Mouse (Mus musculus): ENCODE results near the gene Dhx32. TPM values are rescaled to one million over a fixed set of nuclear protein-coding genes. Genes with fewer than 3 reads are reported as not detected.

Dhx32 gene
- total and polyA plus RNA-seq, 3 experiments: 25.6 to 27.1 TPM; not detected in 1

DNA sequence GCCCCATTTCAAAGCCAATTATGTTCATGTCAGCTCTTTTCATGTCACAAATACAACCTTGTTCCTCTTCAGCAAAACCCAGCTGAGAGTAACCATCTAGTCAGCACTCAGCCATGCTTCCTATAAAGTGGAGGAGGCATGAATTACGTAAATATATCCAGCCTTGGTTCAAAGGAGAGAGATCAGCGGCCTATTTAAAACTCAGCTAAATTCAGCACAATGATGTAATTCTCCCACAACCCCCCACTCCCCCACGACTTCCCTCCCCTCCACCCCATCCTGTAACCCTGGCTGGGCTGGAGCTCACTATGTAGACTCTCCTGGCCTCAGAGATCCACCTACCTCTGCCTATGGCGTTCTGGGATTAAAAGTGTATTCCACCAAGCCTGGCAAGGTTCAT, 37.8 kb downstream of the Dhx32 start:
- H3K4me1 ChIP-seq (ENCODE audit: control insufficient read depth in 1 of 2, insufficient read depth in 2 of 2, low read length in 2 of 2): no peaks in the 10 kb centered on the region
- no peak for DNase-seq (ENCODE audit: low read depth, low spot score)
- no peak overlapping the region for H3K9ac ChIP-seq (ENCODE audit: control insufficient read depth, low read depth, low read length, poor library complexity, severe bottlenecking)
- no peak for TF ChIP-seq POLR2AphosphoS5 (IDR thresholded peaks at IDR 0.05; ENCODE audit: borderline replicate concordance, low read depth, low read length)
- no peak for TF ChIP-seq ETS1 (IDR thresholded peaks at IDR 0.05; ENCODE audit: low read depth, low read length)
- no peak for TF ChIP-seq ZNF384 (IDR thresholded peaks at IDR 0.05; ENCODE audit: low read depth, low read length)
- no peak for TF ChIP-seq ELF1 (IDR thresholded peaks at IDR 0.05; ENCODE audit: low read depth, low read length)
- TF ChIP-seq MAZ (IDR thresholded peaks at IDR 0.05; ENCODE audit: low read depth, low read length): no peak
- TF ChIP-seq E2F4 (IDR thresholded peaks at IDR 0.05; ENCODE audit: borderline replicate concordance, low read depth, low read length): no peak
- no peak for TF ChIP-seq GABPA (IDR thresholded peaks at IDR 0.05; ENCODE audit: low read depth, low read length)
- no peak for TF ChIP-seq KAT2A (conservative IDR thresholded peaks at IDR 0.05; ENCODE audit: low read depth, low read length)
- TF ChIP-seq CHD2 (IDR thresholded peaks at IDR 0.05; ENCODE audit: low read length): no peak
- no peak for TF ChIP-seq CHD1 (IDR thresholded peaks at IDR 0.05; ENCODE audit: low read depth, low read length)
- no peak for TF ChIP-seq USF2 (IDR thresholded peaks at IDR 0.05; ENCODE audit: borderline replicate concordance in 1 of 2, insufficient read depth in 1 of 2, low read depth in 1 of 2, low read length in 2 of 2)
- TF ChIP-seq MXI1 (IDR thresholded peaks at IDR 0.05; ENCODE audit: low read depth, low read length): no peak
- no peak for TF ChIP-seq MAX (IDR thresholded peaks at IDR 0.05; ENCODE audit: low read length)
- TF ChIP-seq MYB (IDR thresholded peaks at IDR 0.05; ENCODE audit: low read depth, low read length): no peak
- no peak overlapping the region for H3K27ac ChIP-seq (ENCODE audit: control insufficient read depth, low read depth, low read length)
- H3K27me3 ChIP-seq (ENCODE audit: control insufficient read depth in 1 of 2, insufficient read depth in 2 of 2, low read length in 2 of 2): no peaks in the 10 kb centered on the region
- no peaks in the 10 kb centered on the region for H3K9me3 ChIP-seq (replicated peaks; ENCODE audit: insufficient read depth, low read length)
- H3K79me2 ChIP-seq (ENCODE audit: control insufficient read depth, insufficient read depth, low read length, poor library complexity): no peaks in the 10 kb centered on the region
- H3K4me3 ChIP-seq (ENCODE audit: control insufficient read depth in 1 of 2, insufficient read depth in 1 of 2, low read depth in 2 of 2, low read length in 2 of 2): no peak overlapping the region
- H3K36me3 ChIP-seq (ENCODE audit: control insufficient read depth in 1 of 2, insufficient read depth in 2 of 2, low read length in 2 of 2): peaks cover 0 to 3% of the 10 kb centered on the region in 2 experiments; a peak in 2 of 4 replicates

DNA sequence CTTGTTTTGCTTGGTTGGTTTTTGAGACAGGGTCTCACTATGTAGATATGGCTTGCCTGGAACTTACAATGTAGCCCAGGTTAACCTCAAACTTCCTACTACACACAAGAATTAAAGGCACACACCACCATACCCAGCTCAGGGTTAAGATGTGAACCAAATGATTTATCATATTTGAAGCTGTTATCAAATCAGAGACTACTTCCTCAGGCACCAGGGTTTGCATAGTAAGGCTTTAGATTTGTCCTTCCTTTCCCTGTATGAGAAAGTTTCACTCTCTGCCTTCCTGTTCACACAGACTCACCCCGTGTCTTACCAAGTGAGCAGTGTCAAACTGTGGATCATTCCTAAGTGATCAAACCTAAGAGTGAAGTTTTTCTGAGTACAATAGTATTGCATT, 38.3 kb downstream of the Dhx32 start:
- Histone ChIP-seq H3K9ac (ENCODE audit: control insufficient read depth, low read depth, low read length, poor library complexity, severe bottlenecking) (no peak overlapping the region), H3K79me2 (ENCODE audit: control insufficient read depth, insufficient read depth, low read length, poor library complexity) (no peaks in the 10 kb centered on the region), H3K9me3 (replicated peaks; ENCODE audit: insufficient read depth, low read length) (no peaks in the 10 kb centered on the region), H3K27me3 (ENCODE audit: control insufficient read depth in 1 of 2, insufficient read depth in 2 of 2, low read length in 2 of 2) (no peaks in the 10 kb centered on the region), H3K4me3 (ENCODE audit: control insufficient read depth in 1 of 2, insufficient read depth in 1 of 2, low read depth in 2 of 2, low read length in 2 of 2) (no peak overlapping the region), H3K4me1 (ENCODE audit: control insufficient read depth in 1 of 2, insufficient read depth in 2 of 2, low read length in 2 of 2) (no peaks in the 10 kb centered on the region; a peak in 1 of 4 replicates), H3K27ac (ENCODE audit: control insufficient read depth, low read depth, low read length) (no peak overlapping the region), H3K36me3 (ENCODE audit: control insufficient read depth in 1 of 2, insufficient read depth in 2 of 2, low read length in 2 of 2) (peaks cover 0 to 3% of the 10 kb centered on the region in 2 experiments; a peak in 2 of 4 replicates)
- TF ChIP-seq GABPA (IDR thresholded peaks at IDR 0.05; ENCODE audit: low read depth, low read length) (no peak), POLR2AphosphoS5 (IDR thresholded peaks at IDR 0.05; ENCODE audit: borderline replicate concordance, low read depth, low read length) (no peak), RCOR1 (IDR thresholded peaks at IDR 0.05; ENCODE audit: low read depth, low read length) (peak; percentile 78), POLR2A (IDR thresholded peaks at IDR 0.05; ENCODE audit: control insufficient read depth in 1 of 2, insufficient read depth in 1 of 2, low read depth in 1 of 2, low read length in 2 of 2, poor library complexity in 1 of 2) (no peak), TBP (IDR thresholded peaks at IDR 0.05; ENCODE audit: low read depth, low read length) (no peak), SMC3 (IDR thresholded peaks at IDR 0.05; ENCODE audit: low read depth, low read length) (no peak)
- DNase-seq (ENCODE audit: low read depth, low spot score): no peak

Measured in MEL (cell line).